Mouse (Mus musculus) liver, postnatal 0 days (tissue): ENCODE measurements around the gene Tldc1. TPM values are rescaled to one million over a fixed set of nuclear protein-coding genes. Genes with fewer than 3 reads are reported as not detected.

Experiments used
- ATAC-seq: fragments of 200-750 bp; cut with Nextera tagmentation; 2 replicates; pipeline ENCODE4 v1.8.0; 2017; ENCODE audit warnings: mild to moderate bottlenecking, moderate library complexity
- DNase-seq: peaks from one replicate; pipeline ENCODE4 v3.0.0-alpha.2; 2016
- H3K27ac ChIP-seq: fragments of 300-500 bp; sonication (generic); 2 replicates; pipeline ENCODE4 v1.5.1; 2014; ENCODE audit warnings: antibody characterized with exemption, moderate library complexity, mild to moderate bottlenecking, low read depth
- H3K27me3 ChIP-seq: fragments of 300-500 bp; sonication (generic); 2 replicates; pipeline ENCODE4 v1.6.1; 2014; ENCODE audit warnings: low read length, control low read depth, mixed read lengths; ENCODE audit not compliant: insufficient read depth
- H3K36me3 ChIP-seq: fragments of 300-500 bp; sonication (generic); replicated peaks from 2 replicates; pipeline ENCODE4 v1.6.1; 2014; ENCODE audit warnings: mild to moderate bottlenecking, control low read depth, low read length, moderate library complexity, mixed read lengths; ENCODE audit not compliant: insufficient read depth
- H3K4me1 ChIP-seq: fragments of 300-500 bp; sonication (generic); 2 replicates; pipeline ENCODE4 v1.6.1; 2014; ENCODE audit warnings: antibody characterized with exemption, mild to moderate bottlenecking, control low read depth; ENCODE audit not compliant: insufficient read depth
- H3K4me2 ChIP-seq: fragments of 300-500 bp; sonication (generic); 2 replicates; pipeline ENCODE4 v1.6.1; 2014; ENCODE audit warnings: low read depth, mild to moderate bottlenecking, low read length, moderate library complexity, mixed read lengths
- H3K4me3 ChIP-seq: fragments of 300-500 bp; sonication (generic); 2 replicates; pipeline ENCODE4 v1.5.1; 2014; ENCODE audit warnings: low read depth, low read length
- H3K9ac ChIP-seq: fragments of 300-500 bp; sonication (generic); replicated peaks from 2 replicates; pipeline ENCODE4 v1.6.1; 2014; ENCODE audit warnings: mild to moderate bottlenecking, moderate library complexity
- H3K9me3 ChIP-seq: fragments of 300-500 bp; sonication (generic); 2 replicates; pipeline ENCODE4 v1.6.1; 2016; ENCODE audit warnings: mild to moderate bottlenecking, control low read depth, low read length, mixed read lengths
- CTCF ChIP-seq: sonication (generic); IDR thresholded peaks from 2 replicates; pipeline ENCODE4 v1.5.1; 2016; ENCODE audit warnings: antibody characterized with exemption, low read depth
- EP300 ChIP-seq: IDR thresholded peaks from 2 replicates; pipeline ENCODE4 v1.6.1; 2016; ENCODE audit warnings: antibody characterized with exemption, low read depth, mild to moderate bottlenecking
- WGBS: fragments of 180-500 bp; shearing (Covaris S2); extraction: QIAGEN DNeasy Blood & Tissue Kit; methylation state at CpG from one replicate; pipeline ENCODE4 v1.1.7; 2014; ENCODE audit not compliant: insufficient replicate concordance; 5-methylcytosine and 5-hydroxymethylcytosine counted together
- polyA plus RNA-seq: library from polyadenylated mRNA; unstranded; fragments of >200 nt; fragmentation: Nextera tagmentation; extraction: Ambion mirVana; gene quantifications from 2 replicates; pipeline ENCODE4 v1.2.1, GENCODE M21; 2015

The Tldc1 gene
- polyA plus RNA-seq, 1 experiment from 2014 or later, result 4.6 TPM

- no peak overlapping the region for H3K4me3 ChIP-seq
- H3K4me2 ChIP-seq, result no peak overlapping the region
- no peak for TF ChIP-seq EP300
- no peak for TF ChIP-seq CTCF
- DNase-seq, result no peak
- no peaks in the 10 kb centered on the region for H3K27me3 ChIP-seq
- ATAC-seq, result no peak
- H3K27ac ChIP-seq, result no peak overlapping the region
- no peaks in the 10 kb centered on the region for H3K4me1 ChIP-seq
- WGBS, result 53% methylated on average over 4 of the region's 4 CpGs
- no peaks in the 10 kb centered on the region for H3K36me3 ChIP-seq
- no peaks in the 10 kb centered on the region for H3K9me3 ChIP-seq
- no peak overlapping the region for H3K9ac ChIP-seq
These were observed 54.5 kb downstream of the Tldc1 start for GRCm38 (mm10) chr8:119723676-119724075.

DNA sequence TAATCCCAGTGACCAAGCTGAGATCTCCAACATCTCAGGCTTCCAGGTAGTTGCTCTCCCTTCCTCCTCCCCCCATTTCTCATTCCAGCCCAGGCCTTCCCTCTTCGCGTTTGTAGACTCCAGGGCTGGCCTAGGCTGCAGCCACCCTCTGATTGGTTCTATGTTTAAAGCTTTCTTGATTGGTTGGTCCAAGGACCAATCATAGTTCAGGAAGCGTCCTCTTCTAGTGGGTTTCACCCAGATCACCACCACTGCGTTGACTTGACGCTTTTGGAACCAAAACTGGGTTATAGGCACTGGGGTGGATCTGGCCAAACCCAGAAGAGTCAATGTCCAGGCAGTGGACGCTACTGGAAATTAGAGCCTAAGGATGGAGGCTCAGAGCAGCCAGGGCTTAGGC, 55.9 kb downstream of the Tldc1 start:
- Histone ChIP-seq H3K4me3 (no peak overlapping the region), H3K4me2 (no peak overlapping the region), H3K27me3 (no peaks in the 10 kb centered on the region), H3K9me3 (no peaks in the 10 kb centered on the region), H3K36me3 (no peaks in the 10 kb centered on the region), H3K4me1 (peaks cover 3% of the 10 kb centered on the region; the same call in 1 of the 2 replicates), H3K27ac (no peak overlapping the region), H3K9ac (no peak overlapping the region)
- no peak for ATAC-seq
- DNase-seq, result no peak
- TF ChIP-seq EP300, result no peak
- TF ChIP-seq CTCF, result no peak
- WGBS, result 57% methylated on average over 6 of the region's 6 CpGs

GRCm38 (mm10) chr8:119719011-119719501, 59.2 kb downstream of the Tldc1 start:
- no peak overlapping the region for H3K27ac ChIP-seq
- DNase-seq, result no peak
- peaks cover 12% of the 10 kb centered on the region for H3K4me1 ChIP-seq
- H3K36me3 ChIP-seq, result no peaks in the 10 kb centered on the region
- 67% methylated on average over 12 of the region's 12 CpGs for WGBS
- no peak for ATAC-seq
- H3K9ac ChIP-seq, result no peak overlapping the region
- H3K27me3 ChIP-seq, result no peaks in the 10 kb centered on the region
- no peaks in the 10 kb centered on the region for H3K9me3 ChIP-seq
- H3K4me2 ChIP-seq, result no peak overlapping the region
- TF ChIP-seq CTCF (no peak), EP300 (no peak)
- no peak overlapping the region for H3K4me3 ChIP-seq

- H3K4me1 ChIP-seq, result peaks cover 12% of the 10 kb centered on the region
- H3K36me3 ChIP-seq, result no peaks in the 10 kb centered on the region
- no peak overlapping the region for H3K9ac ChIP-seq
- H3K4me2 ChIP-seq, result no peak overlapping the region
- ATAC-seq (no peak), DNase-seq (peak; percentile 45)
- WGBS, result 65% methylated on average over 9 of the region's 9 CpGs
- TF ChIP-seq EP300, result no peak
- peak; percentile 78 for TF ChIP-seq CTCF
- H3K27ac ChIP-seq, result no peak overlapping the region
- H3K27me3 ChIP-seq, result no peaks in the 10 kb centered on the region
- H3K4me3 ChIP-seq, result no peak overlapping the region
- H3K9me3 ChIP-seq, result no peaks in the 10 kb centered on the region
These were observed 60.5 kb downstream of the Tldc1 start for GRCm38 (mm10) chr8:119717765-119718164.

GRCm38 (mm10) chr8:119716730-119717299, 61.4 kb downstream of the Tldc1 start:
- Histone ChIP-seq H3K4me1 (peaks cover 12% of the 10 kb centered on the region), H3K36me3 (no peaks in the 10 kb centered on the region), H3K4me2 (no peak overlapping the region), H3K27ac (no peak overlapping the region), H3K9me3 (no peaks in the 10 kb centered on the region), H3K9ac (no peak overlapping the region), H3K4me3 (no peak overlapping the region), H3K27me3 (no peaks in the 10 kb centered on the region)
- ATAC-seq, result peak; percentile 41; the same call in 1 of the 2 replicates
- DNase-seq, result no peak
- TF ChIP-seq CTCF (no peak), EP300 (no peak)

GRCm38 (mm10) chr8:119715221-119715620, 63.0 kb downstream of the Tldc1 start:
- Histone ChIP-seq H3K27me3 (no peaks in the 10 kb centered on the region), H3K9me3 (no peaks in the 10 kb centered on the region), H3K4me1 (peaks cover 15% of the 10 kb centered on the region), H3K36me3 (no peaks in the 10 kb centered on the region), H3K9ac (no peak overlapping the region), H3K27ac (peak overlapping the region; percentile 48; the same call in 1 of the 2 replicates), H3K4me2 (no peak overlapping the region), H3K4me3 (no peak overlapping the region)
- DNase-seq, result peak; percentile 27
- ATAC-seq, result peak; percentile 32; the same call in 1 of the 2 replicates
- TF ChIP-seq CTCF, result no peak
- TF ChIP-seq EP300, result no peak
- 33% methylated on average over 12 of the region's 12 CpGs for WGBS
